Mouse (Mus musculus) B cell, adult 2 months (primary cell): Measurements from ENCODE around the gene Lrrc8b.

Experiments used
- DNase-seq, 2 experiments: peaks; one replicate each; pipeline ENCODE4 v3.0.0; 2022

The Lrrc8b gene

GRCm38 (mm10) chr5:105519976-105520300, 104.4 kb downstream of the Lrrc8b start:
- no peak for DNase-seq

- DNase-seq = no peak
These were observed 104.9 kb downstream of the Lrrc8b start for GRCm38 (mm10) chr5:105520442-105520965.

- no peak for DNase-seq
These were observed 107.9 kb downstream of the Lrrc8b start for GRCm38 (mm10) chr5:105523452-105523851.

- no peak for DNase-seq
These were observed 109.4 kb downstream of the Lrrc8b start for GRCm38 (mm10) chr5:105525004-105525403.

- no peak for DNase-seq
These were observed 110.6 kb downstream of the Lrrc8b start for GRCm38 (mm10) chr5:105526107-105526645.

GRCm38 (mm10) chr5:105526766-105527165, 111.2 kb downstream of the Lrrc8b start:
- DNase-seq = no peak

- no peak for DNase-seq
These were observed 112.1 kb downstream of the Lrrc8b start for GRCm38 (mm10) chr5:105527477-105528331.

GRCm38 (mm10) chr5:105530576-105530975, 115.0 kb downstream of the Lrrc8b start:
- DNase-seq = no peak

- DNase-seq = no peak
These were observed 119.6 kb downstream of the Lrrc8b start for GRCm38 (mm10) chr5:105535186-105535585.

GRCm38 (mm10) chr5:105536172-105536571, 120.6 kb downstream of the Lrrc8b start:
- no peak for DNase-seq

GRCm38 (mm10) chr5:105537101-105537723, 121.6 kb downstream of the Lrrc8b start:
- DNase-seq = no peak
